Mouse (Mus musculus) small intestine, adult 2 months (tissue): ENCODE data around the gene Bcl2l1. TPM values are rescaled to one million over a fixed set of nuclear protein-coding genes. Genes with fewer than 3 reads are reported as not detected.

Source experiments
- H3K27ac ChIP-seq: fragments of 200-500 bp; 2 replicates; pipeline ENCODE4 v1.5.1; 2012; ENCODE audit warnings: low read depth, low read length, control low read depth, inconsistent platforms; ENCODE audit not compliant: insufficient read depth
- H3K27me3 ChIP-seq: fragments of 200-500 bp; 2 replicates; pipeline ENCODE4 v1.6.1; 2012; ENCODE audit warnings: mild to moderate bottlenecking, moderate library complexity, low read length, inconsistent platforms; ENCODE audit not compliant: control insufficient read depth, insufficient read depth
- H3K36me3 ChIP-seq: fragments of 200-500 bp; 2 replicates; pipeline ENCODE4 v1.6.1; 2012; ENCODE audit warnings: mild to moderate bottlenecking, low read length, control low read depth, inconsistent platforms; ENCODE audit not compliant: control insufficient read depth, insufficient read depth
- H3K4me1 ChIP-seq: fragments of 200-500 bp; 2 replicates; pipeline ENCODE4 v1.6.1; 2012; ENCODE audit warnings: low read length, inconsistent platforms, mixed read lengths; ENCODE audit not compliant: control insufficient read depth, insufficient read depth, insufficient read length
- H3K4me3 ChIP-seq: fragments of 200-500 bp; 2 replicates; pipeline ENCODE4 v1.5.1; 2012; ENCODE audit warnings: low read depth, mild to moderate bottlenecking, control low read depth, inconsistent platforms, low read length, moderate library complexity
- CTCF ChIP-seq: fragments of 200-500 bp; IDR thresholded peaks from 2 replicates; pipeline ENCODE4 v1.5.1; 2012; ENCODE audit warnings: low read depth, mild to moderate bottlenecking, control low read depth, inconsistent platforms, low read length, moderate library complexity, mixed read lengths; ENCODE audit not compliant: insufficient replicate concordance, insufficient read length; ENCODE audit errors: extremely low read depth
- POLR2A ChIP-seq: fragments of 200-500 bp; IDR thresholded peaks from 2 replicates; pipeline ENCODE4 v1.6.1; 2012; ENCODE audit warnings: low read depth, mild to moderate bottlenecking, control low read depth, inconsistent platforms, low read length, moderate library complexity
- WGBS: fragments of 180-500 bp; shearing (Covaris S2); methylation state at CpG from one replicate; pipeline ENCODE4 v1.1.7; 2018; 5-methylcytosine and 5-hydroxymethylcytosine counted together
- polyA plus RNA-seq: library from polyadenylated mRNA; depleted of rRNA; stranded (reverse); fragments of >200 nt; gene quantifications from 2 replicates; pipeline ENCODE4 v1.2.3, GENCODE M21; 2012

Bcl2l1 gene
- polyA plus RNA-seq, 1 experiment: 53.8 TPM

DNA sequence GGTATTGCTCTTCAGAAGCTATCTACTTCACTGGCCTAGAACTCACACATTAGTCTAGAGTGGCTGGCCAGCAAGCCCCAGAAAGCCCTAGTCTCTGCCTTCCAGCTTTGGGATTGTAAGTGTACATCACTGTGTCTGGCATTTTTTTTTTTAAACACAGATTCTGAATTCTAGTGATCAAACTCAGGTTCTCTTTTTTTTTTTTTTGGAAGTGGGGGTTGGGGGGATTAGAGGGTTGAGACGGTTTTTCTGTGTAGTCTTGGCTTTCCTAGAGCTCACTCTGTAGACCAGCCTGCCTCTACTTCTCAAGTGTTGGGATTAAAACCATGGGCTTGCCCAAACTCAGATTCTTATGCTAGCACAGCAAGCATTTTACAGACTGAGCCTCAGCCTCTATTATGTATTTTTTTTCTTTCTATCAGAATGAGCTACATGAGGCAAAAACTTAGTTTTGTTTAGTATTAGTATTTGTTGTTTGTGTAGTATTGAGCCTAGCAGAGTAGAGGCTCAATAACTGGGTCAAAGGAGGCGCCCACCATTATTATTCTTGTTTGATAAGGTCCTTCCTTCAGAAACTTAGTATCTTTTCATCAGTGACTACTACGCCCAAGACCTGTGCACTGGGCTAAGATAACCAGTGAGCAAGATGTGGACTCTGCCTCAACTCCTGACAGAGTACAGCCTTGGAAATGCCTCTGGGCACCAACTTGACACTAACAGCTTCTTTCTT lies 6.9 kb downstream of the Bcl2l1 start:
- TF ChIP-seq CTCF (no peak), POLR2A (no peak)

DNA sequence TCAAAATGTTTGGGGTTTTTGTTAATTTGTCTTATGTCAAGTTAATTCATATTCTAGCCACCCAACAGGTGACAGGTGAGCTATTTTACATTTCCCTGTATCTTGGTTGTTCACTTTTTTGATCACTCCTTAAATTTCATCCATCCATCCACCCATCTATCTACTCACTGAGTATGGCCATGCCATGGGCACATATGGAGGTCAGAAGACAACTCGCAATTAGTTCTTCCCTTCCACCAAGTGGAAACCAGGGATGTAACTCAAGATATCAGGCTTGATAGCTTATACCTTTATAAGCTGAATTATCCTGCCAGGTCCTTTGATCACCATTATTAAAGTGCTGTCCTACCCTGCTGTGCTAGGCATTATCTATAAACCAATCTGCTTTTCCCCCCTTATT lies 7.8 kb downstream of the Bcl2l1 start:
- Histone ChIP-seq H3K4me3 (no peak overlapping the region), H3K4me1 (peaks cover 50% of the 10 kb centered on the region; the same call in 1 of the 2 replicates), H3K27me3 (no peaks in the 10 kb centered on the region), H3K36me3 (peaks cover 12% of the 10 kb centered on the region; the same call in 1 of the 2 replicates), H3K27ac (no peak overlapping the region)
- WGBS: 85% methylated on average over 1 of the region's 1 CpGs
- no peak for TF ChIP-seq CTCF
- no peak for TF ChIP-seq POLR2A

More for the DNA sequence above, 6.9 kb downstream of the Bcl2l1 start:
- Histone ChIP-seq H3K27me3 (no peaks in the 10 kb centered on the region), H3K27ac (peak overlapping the region; percentile 64; the same call in 1 of the 2 replicates), H3K4me1 (peaks cover 50% of the 10 kb centered on the region; the same call in 1 of the 2 replicates), H3K36me3 (peaks cover 6% of the 10 kb centered on the region; the same call in 1 of the 2 replicates), H3K4me3 (no peak overlapping the region)
- WGBS: 59% methylated on average over 3 of the region's 3 CpGs

GRCm38 (mm10) chr2:152821566-152821965 lies 10.0 kb downstream of the Bcl2l1 start:
- H3K4me3 ChIP-seq: no peak overlapping the region
- H3K27ac ChIP-seq: peak overlapping the region; percentile 75
- TF ChIP-seq CTCF (no peak), POLR2A (no peak)
- H3K4me1 ChIP-seq: peaks cover 53% of the 10 kb centered on the region
- H3K36me3 ChIP-seq: peaks cover 12% of the 10 kb centered on the region; the same call in 1 of the 2 replicates
- H3K27me3 ChIP-seq: no peaks in the 10 kb centered on the region

- peaks cover 56% of the 10 kb centered on the region for H3K4me1 ChIP-seq
- WGBS: 57% methylated on average over 5 of the region's 5 CpGs
Measured at GRCm38 (mm10) chr2:152821023-152821422, 10.5 kb downstream of the Bcl2l1 start.

GRCm38 (mm10) chr2:152820369-152820768 lies 11.2 kb downstream of the Bcl2l1 start:
- no peak overlapping the region for H3K4me3 ChIP-seq
- H3K4me1 ChIP-seq: peaks cover 59% of the 10 kb centered on the region
- H3K27ac ChIP-seq: peak overlapping the region; percentile 75
- WGBS: 46% methylated on average over 2 of the region's 2 CpGs
- H3K27me3 ChIP-seq: no peaks in the 10 kb centered on the region
- TF ChIP-seq CTCF: no peak
- TF ChIP-seq POLR2A: no peak
- peaks cover 11% of the 10 kb centered on the region; the same call in 1 of the 2 replicates for H3K36me3 ChIP-seq

More at GRCm38 (mm10) chr2:152821023-152821422, 10.5 kb downstream of the Bcl2l1 start:
- H3K36me3 ChIP-seq: peaks cover 12% of the 10 kb centered on the region; the same call in 1 of the 2 replicates
- TF ChIP-seq POLR2A: no peak
- no peak for TF ChIP-seq CTCF
- H3K4me3 ChIP-seq: no peak overlapping the region
- H3K27ac ChIP-seq: peak overlapping the region; percentile 75
- no peaks in the 10 kb centered on the region for H3K27me3 ChIP-seq

DNA sequence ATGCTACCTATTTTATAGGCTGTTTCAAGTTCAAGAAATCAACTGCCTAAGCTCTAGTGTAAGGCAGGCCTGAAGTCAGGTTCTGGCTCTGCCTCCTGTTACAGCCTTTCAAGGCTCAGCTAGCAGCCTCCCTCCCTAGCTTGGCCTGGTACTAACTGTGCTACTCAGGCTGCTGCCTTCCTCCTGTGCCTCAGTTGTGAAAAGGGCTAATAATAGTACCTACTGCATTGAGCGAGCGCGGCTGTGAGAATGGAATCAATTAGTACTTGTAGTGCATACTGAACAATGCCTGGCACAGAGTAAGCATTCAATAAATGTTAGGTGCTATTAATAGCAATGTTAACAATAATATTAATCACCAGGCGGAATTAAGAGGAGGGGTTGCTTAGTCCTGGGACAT lies 11.6 kb downstream of the Bcl2l1 start:
- peak overlapping the region; percentile 75 for H3K27ac ChIP-seq
- no peak for TF ChIP-seq CTCF
- no peaks in the 10 kb centered on the region for H3K27me3 ChIP-seq
- peaks cover 10% of the 10 kb centered on the region; the same call in 1 of the 2 replicates for H3K36me3 ChIP-seq
- H3K4me3 ChIP-seq: no peak overlapping the region
- H3K4me1 ChIP-seq: peaks cover 57% of the 10 kb centered on the region
- WGBS: 58% methylated on average over 4 of the region's 4 CpGs

DNA sequence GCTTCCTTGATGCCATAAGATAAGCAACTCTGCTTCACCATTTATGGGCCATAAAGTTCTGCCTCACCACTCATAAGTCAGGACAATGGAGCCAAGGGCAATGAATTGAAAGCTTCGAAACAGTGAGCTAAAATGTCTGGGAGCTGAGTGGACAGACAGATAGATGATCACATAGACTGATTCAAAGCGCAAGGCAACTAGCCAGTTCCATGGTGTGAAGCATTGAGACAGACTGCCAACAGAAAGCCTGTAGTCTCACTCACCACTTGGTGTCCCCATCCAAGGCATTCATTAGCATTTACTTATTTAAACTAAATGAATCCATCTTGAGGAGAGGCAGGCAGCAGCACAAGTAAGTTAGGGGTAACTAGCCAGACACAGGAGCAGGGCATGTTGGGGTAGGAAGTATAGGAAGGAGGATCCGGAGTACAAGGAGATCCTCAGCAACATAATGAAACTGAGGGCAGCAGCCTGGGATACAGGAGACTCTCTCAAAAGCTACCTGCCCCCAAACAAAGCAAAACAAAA lies 12.4 kb downstream of the Bcl2l1 start:
- TF ChIP-seq POLR2A (no peak), CTCF (no peak)
- Histone ChIP-seq H3K36me3 (peaks cover 10% of the 10 kb centered on the region; the same call in 1 of the 2 replicates), H3K4me3 (no peak overlapping the region), H3K27me3 (no peaks in the 10 kb centered on the region), H3K4me1 (peaks cover 58% of the 10 kb centered on the region), H3K27ac (peak overlapping the region; percentile 75)
- WGBS: 95% methylated on average over 3 of the region's 3 CpGs
